Mouse (Mus musculus) myocyte (in vitro differentiated cells): ENCODE data around the gene Fars2.

Experiments used
- MYOD1 ChIP-seq, 3 experiments: IDR thresholded peaks; one replicate each; pipeline ENCODE4 v1.6.1; 2011; ENCODE audit warnings: control low read depth in 2 of 3, low read depth in 2 of 3, mild to moderate bottlenecking in 2 of 3, moderate library complexity in 1 of 3; ENCODE audit not compliant: insufficient read length in 2 of 3, control insufficient read depth in 1 of 3
- POLR2A ChIP-seq: IDR thresholded peaks from one replicate; pipeline ENCODE4 v1.6.1; 2011; ENCODE audit warnings: low read depth, mild to moderate bottlenecking, control low read depth, moderate library complexity; ENCODE audit not compliant: insufficient read length
- POLR2AphosphoS2 ChIP-seq: IDR thresholded peaks from one replicate; pipeline ENCODE4 v1.6.1; 2011; ENCODE audit warnings: low read depth, control low read depth; ENCODE audit not compliant: insufficient read length
- REST ChIP-seq: IDR thresholded peaks from one replicate; pipeline ENCODE4 v1.6.1; 2011; ENCODE audit warnings: mild to moderate bottlenecking, control low read depth, moderate library complexity; ENCODE audit not compliant: insufficient read depth, insufficient read length
- TCF12 ChIP-seq: IDR thresholded peaks from one replicate; pipeline ENCODE4 v1.6.1; 2011; ENCODE audit warnings: mild to moderate bottlenecking, control low read depth; ENCODE audit not compliant: poor library complexity, insufficient read depth, severe bottlenecking
- TCF3 ChIP-seq: IDR thresholded peaks from one replicate; pipeline ENCODE4 v1.6.1; 2011; ENCODE audit warnings: low read depth, control low read depth; ENCODE audit not compliant: insufficient read length

- TF ChIP-seq POLR2A (no peak), REST (no peak), TCF12 (no peak), MYOD1 (IDR thresholded peaks at IDR 0.05; ENCODE audit: control insufficient read depth in 1 of 3, insufficient read length in 2 of 3, low read depth in 2 of 3) (no peak), POLR2AphosphoS2 (no peak), TCF3 (no peak)
These were observed 252.2 kb downstream of the Fars2 start for GRCm38 (mm10) chr13:36369400-36369799.
